Mouse (Mus musculus) cerebellum, postnatal 25 days (tissue): Measurements from ENCODE around the gene Slirp.

Experiments used
- DNase-seq, 2 experiments: peaks; one replicate each; pipeline ENCODE4 v3.0.0; 2021; ENCODE audit warnings: mixed read lengths in 2 of 2

Gene Slirp

DNA sequence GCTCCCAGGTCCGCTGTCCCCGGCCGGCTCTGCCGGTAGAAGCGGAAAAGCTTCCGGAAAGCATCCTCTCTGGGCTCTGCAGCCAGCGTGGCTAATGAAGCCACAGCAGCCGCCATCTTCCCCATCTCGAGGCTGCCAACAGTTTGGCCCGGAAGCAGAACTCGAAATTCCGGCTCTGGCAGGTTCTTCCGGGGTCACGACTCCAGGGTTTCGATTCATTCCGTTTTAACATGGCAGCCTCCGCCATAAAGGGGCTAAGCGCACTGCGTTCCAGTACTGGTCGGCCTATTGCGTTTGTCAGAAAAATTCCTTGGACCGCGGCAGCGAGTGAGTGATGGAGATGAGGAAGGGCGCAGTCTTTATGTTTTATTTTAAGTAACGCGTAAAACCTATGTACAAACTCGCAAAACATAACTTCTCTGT is at the start of gene Slirp, which contains the start of gene Alkbh1:
TSS of gene Slirp (plus strand) at position 197 of the 423 bp plus-strand sequence.
TSS of gene Alkbh1 (minus strand) at position 318 of the 423 bp plus-strand sequence.
- peak; percentile 93 for DNase-seq

DNA sequence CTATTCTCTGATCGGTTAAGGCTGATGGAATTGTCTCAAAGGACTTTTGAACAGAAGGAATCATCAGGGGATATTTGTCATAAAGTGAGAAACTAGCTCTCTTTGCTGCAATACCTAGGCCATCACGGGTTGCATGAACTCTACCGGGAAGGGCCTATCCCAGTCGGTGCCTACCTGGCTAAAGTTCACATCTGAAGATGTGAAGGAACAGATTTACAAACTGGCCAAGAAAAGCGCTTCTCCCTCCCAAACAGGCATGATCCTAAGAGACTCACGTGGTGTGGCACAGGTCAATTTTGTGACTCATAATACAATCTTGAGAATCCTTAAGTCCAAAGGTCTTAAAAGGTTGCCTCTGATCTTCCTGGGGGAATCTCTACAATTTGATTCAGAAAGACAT is 49.4 kb upstream of the Slirp start:
- no peak for DNase-seq

DNA sequence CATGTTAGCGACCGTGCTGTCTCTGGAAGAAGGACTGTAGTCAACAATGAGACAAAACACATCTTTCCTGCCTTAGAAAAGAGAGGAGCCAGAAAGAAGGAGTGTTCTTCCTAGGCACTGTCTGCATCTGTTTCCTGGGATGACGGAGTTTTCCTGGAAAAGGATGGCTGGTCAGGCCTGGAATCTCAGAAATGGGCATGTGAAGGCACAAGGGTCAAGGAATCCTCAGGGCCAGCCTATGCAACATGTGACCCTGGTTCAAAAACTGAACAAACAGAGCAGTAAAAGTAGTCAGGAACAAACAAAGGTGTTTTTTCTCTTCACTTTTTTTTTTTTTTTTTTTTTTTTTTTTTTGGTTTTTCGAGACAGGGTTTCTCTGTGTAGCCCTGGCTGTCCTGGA is 46.6 kb upstream of the Slirp start:
- DNase-seq, result no peak

DNA sequence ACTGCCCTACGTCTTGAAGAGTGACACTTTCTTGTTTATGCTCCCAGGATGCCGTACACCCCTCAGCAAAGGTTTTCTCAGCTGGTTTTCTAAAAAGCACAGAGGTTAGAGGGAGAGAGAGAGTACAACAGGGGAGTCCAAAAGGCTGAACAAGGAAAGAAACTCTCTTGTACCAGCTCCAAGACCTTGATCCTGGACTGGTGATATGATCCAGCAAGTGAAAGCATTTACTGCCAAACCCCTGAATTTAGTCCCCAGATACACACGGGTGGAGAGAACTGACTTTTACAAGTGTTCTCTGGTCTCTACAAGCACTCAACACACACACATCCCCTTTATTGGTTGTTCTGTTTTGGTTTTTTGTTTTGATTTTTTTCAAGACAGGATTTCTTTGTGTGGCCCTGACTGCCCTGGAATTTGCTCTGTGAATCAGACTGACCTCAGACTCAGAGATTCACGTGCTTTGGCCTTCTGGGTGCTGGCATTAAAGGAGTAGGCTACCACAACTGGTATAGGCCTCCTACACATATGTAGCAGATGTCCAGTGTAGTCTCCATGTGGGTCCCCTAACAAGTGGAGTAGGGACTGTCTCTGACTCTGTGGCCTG is 45.8 kb upstream of the Slirp start:
- no peak for DNase-seq

DNA sequence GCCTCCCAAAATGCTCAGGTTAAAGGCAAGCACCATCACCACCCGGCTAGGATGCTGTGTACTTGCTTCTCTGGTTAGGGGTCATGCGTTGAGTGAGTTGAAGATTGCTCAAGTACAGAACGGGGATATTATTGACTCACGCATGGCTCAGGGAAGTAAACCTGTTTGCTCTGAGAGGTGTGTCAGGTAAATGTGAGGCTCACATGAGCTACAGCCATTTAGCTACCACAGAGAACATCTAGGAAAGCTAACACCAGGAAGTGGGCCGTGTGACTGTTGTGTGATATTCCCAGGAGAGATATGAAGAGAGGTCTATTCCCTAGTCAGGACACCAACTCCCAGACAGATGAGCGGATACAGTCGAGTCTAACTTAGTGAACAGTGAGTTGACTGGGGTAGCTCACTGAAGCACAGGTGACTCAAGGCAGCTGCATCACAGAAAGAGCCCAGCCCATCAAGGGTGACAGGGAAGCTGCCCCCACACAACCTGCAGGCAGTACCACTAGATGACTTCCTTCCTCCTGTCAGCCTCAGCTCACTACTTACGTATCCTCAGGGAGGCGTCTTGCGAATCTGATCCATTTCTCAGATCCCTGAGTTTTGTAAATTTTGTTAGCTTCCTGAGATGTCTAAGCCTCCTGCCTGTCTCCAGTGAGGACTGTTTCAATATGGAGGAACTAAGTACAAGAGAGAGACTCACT is 44.4 kb upstream of the Slirp start:
- no peak for DNase-seq

DNA sequence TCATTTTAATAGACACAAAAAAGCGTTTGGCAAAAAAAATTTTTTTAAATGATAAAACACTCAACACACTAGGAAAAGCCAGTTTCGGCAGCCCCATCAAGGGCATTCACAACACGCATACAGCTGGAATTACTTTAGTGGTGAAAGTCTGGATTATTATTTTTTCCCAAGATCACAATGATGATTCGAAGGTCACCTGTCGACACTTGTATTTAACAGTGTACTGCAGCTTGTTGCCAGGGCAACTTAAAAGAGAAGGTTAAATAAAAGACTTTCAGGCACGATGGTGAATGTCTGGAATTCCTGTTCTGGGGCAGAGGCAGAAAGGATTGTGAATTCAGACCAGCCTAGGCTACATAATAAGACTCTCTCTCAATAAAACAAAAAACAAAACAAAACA is 41.8 kb upstream of the Slirp start:
- DNase-seq, result no peak

DNA sequence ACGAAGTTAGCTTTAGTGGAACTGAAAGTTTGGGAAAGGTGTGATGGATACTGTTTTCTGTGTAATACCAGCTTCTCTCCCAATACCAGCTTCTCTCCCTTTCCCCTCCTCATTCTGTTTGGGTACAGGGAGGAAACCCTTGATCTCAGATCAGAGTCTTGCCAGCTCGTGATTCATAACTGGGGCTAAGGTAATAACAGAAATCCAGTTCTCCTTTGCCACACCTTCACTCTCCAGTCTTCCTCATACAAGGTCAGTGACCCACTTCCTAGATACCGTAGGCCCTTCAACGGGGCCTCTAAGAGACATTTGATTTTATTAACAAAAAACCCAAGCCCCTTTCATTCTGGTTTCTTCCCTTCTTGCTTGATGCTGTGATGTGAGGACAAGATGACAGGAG is 38.5 kb upstream of the Slirp start:
- DNase-seq, result no peak

DNA sequence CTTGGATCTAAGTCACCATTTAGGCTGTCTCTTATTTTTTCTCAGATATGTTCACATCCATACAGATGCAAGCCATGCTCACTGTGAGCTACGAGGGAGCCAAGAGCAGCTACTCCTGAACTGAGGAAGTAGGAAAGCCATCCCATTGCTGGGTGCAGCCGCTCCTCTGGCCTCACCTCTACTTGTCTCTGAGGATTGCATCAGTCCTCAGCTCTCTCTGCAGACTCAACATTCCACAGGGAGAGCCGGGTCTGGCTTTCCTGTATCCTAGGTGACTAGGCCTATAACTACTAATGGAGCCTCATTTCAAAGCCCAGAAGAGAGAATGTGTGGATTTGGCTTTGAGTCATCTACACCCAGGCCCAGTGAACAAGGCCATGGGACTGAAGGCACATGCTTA is 38.0 kb upstream of the Slirp start:
- DNase-seq, result no peak

DNA sequence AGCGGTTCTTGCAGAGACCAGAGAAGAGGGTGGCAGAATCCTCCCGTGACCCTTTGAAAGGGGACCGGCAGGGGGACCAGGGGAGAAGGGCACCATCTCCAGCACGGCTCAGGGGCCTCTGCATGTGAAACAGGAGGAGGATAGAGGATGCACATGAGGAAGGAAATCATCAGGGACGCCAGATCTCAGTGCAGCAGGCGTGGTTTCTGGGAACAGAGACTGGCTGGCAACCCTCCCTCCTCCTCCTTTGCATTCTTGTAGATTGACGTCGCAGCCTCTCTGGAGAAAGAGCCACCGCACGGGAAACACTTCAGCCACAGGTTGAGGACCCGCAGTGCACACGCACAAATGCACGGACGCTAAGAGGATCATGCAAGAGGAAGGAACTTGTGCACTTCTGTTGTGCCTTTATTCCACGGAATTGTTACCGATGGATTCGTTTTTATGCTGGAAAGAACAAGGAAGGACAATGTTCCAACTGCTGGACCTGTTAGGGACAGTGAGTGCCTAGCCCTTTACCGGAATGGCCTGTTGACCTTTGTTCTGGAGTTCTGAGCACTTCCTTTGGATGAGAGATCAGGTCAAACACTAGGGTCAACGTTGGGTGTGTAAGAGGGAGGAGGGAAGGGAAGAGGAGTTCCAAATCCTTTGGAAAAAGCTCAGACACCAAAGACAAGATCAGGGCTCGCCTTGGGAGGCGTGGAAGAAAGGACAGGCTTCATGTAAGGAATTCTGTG is 35.7 kb upstream of the Slirp start:
- DNase-seq, result no peak

DNA sequence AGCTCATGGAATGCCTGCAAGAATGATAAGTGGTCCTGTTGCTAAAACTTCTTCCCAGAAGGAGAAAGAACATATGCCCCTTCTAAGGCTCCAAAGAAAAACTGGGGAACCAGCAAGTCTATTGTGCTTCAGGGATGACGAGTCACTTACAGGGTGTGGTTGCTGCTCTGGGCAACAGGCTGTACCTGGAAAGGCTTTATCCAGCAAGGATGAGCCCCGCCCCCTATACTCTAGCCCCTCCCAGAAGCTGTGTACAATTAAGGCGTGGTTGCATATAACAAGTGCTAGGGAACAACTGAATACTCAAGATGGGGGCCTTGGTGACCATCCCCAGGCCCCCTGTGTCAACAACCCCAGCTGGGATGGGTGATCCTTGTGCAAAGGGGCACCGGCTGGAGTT is 34.6 kb upstream of the Slirp start:
- no peak for DNase-seq

DNA sequence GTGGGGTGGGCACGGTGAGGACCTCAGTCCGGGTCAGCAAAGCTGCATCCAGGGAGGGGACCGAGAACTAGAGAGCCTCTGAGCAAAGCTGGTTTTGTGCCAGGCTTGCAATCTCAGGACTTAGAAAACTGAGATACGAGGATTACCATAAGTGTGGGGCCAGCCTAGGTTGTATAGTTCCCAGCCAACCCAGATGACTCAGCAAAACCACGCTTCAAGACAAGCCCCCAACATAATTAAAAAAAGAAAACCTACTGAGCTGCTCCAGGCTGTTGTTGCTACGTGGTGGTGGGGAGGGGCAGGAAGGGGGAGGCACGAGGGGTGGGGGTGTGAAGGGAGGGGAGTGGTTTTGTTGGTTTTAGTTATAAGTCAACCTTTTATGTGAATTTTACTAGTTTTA is 32.7 kb upstream of the Slirp start:
- no peak for DNase-seq

DNA sequence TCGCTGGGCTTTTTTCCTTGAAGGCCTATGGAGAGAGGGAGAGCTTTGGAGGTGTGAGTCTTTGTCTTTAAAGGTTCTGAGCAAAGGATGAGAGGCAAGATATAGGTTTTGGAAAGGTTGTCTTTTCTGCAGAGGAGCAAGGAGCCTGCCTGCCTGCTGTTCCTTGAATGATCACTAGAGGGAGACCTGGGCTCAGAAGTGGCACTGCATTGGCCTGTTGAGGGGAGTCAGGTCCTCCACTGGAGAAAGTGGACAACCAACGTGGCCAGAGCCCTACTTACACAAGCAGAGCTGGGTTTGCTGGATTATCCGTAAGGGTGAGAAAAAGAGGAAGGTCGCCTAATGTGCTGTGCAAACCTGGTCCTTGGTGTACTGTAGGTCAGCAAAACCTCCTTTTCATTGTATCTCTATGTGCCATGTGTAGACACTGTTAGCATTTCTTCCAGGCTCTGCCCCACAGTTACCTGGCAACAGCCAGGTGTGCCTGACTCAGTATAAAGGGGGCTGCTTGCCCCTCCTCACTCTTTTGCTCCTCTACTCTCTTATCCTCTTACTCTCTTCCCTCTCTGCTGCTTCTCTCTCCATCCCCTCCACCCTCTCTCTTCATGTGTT is 30.4 kb upstream of the Slirp start:
- DNase-seq, result peak; percentile 69 to 84

DNA sequence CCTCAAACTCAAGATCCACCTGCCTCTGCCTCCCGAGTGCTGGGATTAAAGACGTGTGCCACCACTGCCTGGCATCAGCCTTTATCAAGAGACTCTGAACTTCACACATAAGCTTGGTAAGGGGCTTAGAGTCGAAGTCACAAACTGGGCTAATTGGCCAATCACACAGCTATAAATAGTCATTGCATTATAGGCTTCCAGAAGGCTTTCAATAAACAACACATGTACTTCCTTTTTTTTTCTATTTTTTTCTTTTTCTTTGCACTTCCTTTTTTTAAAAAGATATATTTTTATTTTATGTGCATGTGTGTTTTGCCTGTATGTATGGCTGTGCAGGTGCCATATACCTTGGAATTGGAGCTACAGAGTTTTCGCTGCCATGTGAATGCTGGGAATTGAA is 28.3 kb upstream of the Slirp start:
- no peak for DNase-seq

DNA sequence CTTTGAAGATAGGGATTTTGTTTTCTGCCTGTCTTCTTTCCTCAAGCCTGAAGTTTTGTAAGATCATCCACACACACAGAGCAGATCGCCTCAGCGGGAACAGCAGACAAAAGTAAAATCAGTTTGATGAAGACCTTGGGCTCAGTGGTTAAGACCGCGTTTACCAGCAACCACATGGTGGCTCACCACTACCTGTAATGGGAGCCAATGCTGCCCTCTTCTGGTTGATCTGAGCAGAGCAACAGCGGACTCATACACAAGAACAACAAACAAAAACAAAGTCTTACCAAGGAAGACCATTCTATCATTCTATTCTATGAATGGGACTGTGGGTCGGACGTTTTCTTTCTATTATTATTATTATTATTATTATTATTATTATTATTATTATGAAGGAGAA is 27.0 kb upstream of the Slirp start:
- peak; percentile 39 to 68 for DNase-seq

DNA sequence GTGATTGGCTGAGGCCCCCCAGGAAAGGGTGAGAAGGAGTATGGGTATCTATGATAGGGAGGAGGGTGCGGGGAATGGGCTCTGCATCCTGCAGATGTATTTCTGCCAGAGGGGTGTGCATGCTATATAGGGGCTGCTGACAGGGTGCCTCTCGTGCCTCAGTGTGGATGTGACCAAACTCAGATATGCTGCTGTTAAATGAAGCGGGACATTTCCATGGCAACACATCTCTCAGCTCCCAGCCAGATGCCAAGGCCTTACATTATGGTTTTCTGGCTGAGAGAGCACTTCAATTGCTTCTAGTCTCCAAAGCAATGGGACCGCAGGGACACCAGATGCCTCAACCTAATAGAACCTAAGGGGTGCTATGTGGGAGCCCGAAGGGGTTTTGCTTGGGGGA is 24.8 kb upstream of the Slirp start:
- no peak for DNase-seq

DNA sequence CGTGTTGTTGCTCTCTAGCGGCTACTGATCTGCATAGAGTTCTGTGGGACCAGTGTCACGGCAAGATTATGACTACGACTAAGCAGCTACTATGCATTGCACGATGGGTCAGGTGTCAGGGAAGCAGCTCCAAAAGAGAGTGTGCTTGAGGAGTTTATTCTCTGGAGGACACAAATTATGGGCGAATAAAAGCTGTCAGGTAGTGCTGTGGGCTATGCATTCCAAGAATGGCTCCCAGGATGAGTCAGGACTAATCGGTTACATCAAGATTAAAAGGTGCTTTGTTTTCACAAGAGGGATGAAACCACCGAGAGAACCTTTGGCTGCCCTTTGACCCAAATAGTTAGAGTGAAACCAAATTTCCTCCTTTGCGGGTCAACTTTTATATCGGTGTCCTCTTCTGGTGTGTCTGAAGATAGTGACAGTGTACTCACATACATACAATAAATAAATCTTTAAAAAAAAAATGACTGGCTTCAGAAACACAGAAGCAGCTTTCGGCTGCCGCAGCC is 23.7 kb upstream of the Slirp start:
- DNase-seq, result no peak

DNA sequence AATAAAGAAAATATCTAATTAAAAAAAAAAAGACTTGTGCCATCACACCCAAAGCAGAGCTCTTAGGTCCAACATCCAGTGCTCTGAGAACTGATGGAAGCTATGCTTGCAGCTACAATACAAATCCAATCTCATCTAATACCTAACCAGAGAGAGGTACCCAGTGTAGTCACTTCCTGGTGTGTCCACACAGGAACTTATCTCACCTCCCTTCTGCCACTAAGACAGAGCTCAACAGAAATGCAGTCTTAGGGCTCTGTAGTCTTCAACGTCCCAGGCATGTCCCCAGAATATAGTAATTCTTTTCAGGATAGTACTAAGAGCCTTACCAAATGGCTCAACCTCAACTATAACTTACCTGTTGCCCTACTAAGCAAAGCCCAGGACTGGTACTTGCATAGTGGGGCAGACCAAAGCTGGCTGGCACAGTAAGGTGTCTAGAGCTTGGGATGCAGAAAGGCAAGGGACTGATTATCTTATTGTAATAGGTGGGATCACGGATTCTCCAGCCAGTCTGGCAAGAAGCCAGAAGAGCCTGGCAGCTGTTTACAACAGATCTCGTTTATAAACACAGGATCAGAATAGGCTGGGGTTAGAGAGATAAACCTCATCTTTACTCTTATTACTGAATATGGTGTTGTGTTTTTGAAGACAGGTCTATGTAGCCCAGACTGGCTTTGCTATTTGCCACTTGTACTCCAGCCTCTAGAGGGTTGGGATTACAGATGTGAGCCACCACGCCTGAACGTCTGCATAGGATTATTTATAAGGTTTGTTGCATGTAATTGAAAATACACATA is 21.8 kb upstream of the Slirp start:
- peak in 1 of 2 experiments; percentile 11 for DNase-seq

DNA sequence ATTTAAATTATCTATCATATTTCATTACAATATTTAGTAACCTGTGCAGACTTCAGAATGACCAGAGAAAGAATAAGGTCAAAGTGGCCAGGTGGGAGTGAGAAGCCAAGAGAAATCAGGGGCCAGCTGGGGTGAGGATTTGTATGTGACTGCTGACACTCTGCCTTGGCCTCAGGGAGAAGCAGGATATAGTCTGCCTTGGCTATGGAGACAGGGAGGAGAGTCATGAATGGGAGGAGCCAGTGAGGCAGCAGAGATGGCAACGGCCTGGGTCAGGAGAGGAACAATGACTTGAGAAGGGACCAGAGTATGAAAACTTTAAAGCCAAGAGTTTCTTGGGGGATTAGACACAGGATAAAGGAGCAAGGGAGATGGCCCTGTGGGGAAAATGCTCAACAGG is 20.0 kb upstream of the Slirp start:
- no peak for DNase-seq

DNA sequence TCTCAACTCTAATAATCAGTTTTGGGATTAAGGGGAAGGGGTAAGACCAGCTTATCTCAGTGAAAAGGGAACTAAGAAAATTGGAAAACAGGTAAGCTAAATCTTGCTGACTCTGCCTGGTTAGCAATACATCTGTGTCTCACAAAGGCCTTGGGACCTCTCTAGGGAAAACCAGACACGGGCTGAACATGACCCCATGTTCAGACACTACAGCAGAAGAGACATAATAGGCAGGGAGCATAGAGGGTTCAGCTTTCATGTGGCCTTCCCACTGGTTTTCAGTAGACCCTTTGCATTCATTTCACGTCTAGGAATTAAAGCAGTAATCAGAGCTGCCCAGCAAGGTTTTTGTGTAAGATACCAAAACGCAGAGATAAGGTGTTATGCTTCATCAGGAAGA is 19.2 kb upstream of the Slirp start:
- no peak for DNase-seq

DNA sequence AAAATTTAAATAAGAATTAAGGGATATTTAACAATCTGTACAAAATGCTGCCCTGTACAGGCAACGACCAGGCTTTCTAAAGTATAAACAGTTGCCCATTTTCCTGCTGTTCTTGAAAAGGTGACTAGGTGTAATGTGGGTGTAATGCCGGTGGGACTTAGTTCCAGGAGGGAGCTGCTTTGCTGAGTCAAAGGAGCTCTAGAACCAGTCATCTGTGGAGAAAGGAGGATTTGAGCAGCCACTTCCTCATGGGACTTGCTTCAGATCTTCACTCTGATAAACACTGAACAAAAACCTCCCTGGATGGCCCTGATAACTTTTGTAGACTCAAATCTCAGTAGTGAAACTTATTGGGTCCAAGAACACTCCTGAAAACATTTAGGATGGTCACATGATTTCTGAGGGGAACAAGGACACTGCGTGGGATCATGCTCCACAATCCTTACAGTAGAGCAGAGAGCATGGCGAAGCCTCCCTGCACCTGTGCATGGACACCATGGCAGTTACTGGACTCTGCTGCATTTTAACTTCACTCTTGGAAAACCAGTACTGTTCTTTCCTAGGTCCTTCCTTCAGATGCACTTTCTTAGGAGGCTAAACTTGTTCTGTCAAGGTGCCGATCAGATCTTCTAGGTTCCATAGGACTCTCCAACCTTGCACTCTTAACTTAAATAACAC is 17.2 kb upstream of the Slirp start:
- no peak for DNase-seq

DNA sequence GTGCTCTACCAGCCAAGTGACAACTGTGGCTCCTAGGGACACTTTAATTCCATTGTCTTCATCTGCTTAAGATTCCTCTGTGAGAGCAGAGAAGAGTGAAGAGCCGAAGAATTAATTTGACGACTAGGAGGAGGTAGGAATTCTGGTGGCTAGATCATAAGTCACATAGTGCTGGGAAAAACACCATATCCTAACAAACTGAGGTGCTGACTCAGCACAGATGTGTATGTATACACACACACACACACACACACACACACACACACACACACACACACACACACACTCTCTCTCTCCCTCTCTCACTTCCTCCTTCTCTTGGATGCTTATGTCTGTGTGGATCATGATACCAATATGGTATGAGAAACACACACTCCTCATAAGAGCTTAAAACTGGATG is 15.4 kb upstream of the Slirp start:
- no peak for DNase-seq

DNA sequence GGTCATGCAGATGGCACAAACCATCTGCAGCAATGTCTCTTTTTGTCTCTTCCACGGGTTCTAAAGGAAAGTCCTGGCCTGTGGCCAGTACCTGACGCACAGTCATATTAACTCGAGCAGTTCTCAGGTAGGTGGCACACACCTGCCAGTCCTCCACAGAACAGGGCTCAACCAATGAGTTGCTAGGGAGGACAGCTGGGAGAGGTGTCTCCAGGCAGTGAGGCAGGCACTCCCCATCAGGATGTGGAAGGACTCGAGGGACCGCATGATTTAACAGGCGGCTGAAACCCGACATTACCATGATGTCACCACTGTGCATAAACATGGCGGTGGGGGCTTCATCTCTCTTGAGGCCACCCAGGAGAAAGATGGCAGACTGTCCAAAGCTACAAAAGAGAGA is 14.8 kb upstream of the Slirp start:
- no peak for DNase-seq
